Mouse (Mus musculus) lung, postnatal 0 days (tissue): ENCODE measurements at regions not wholly inside any gene's neighbourhood (a gene's known extent, or its start where the extent isn't known, plus 50 kb on each side); places are given as distances from the start of the nearest gene placed in this dataset.

Experiments used
- ATAC-seq: fragments of 200-750 bp; cut with Nextera tagmentation; 2 replicates; pipeline ENCODE4 v1.8.0; 2017; ENCODE audit warnings: moderate library complexity
- DNase-seq: peaks from one replicate; pipeline ENCODE4 v3.0.0-alpha.2; 2016; ENCODE audit warnings: low spot score
- H3K27ac ChIP-seq: fragments of 300-500 bp; sonication (generic); 2 replicates; pipeline ENCODE4 v1.5.1; 2014; ENCODE audit warnings: antibody characterized with exemption, mild to moderate bottlenecking, low read length, mixed read lengths
- H3K27me3 ChIP-seq: fragments of 300-500 bp; sonication (generic); replicated peaks from 2 replicates; pipeline ENCODE4 v1.6.1; 2014; ENCODE audit warnings: low read length, mixed read lengths; ENCODE audit not compliant: insufficient read depth
- H3K36me3 ChIP-seq: fragments of 300-500 bp; sonication (generic); 2 replicates; pipeline ENCODE4 v1.6.1; 2014; ENCODE audit warnings: low read length, mixed read lengths; ENCODE audit not compliant: insufficient read depth
- H3K4me1 ChIP-seq: fragments of 300-500 bp; sonication (generic); 2 replicates; pipeline ENCODE4 v1.6.1; 2014; ENCODE audit warnings: antibody characterized with exemption, low read depth, low read length, mixed read lengths; ENCODE audit not compliant: insufficient read depth
- H3K4me2 ChIP-seq: fragments of 300-500 bp; sonication (generic); replicated peaks from 2 replicates; pipeline ENCODE4 v1.6.1; 2014; ENCODE audit warnings: low read depth, mild to moderate bottlenecking, low read length, moderate library complexity, mixed read lengths
- H3K4me3 ChIP-seq: fragments of 300-500 bp; sonication (generic); 2 replicates; pipeline ENCODE4 v1.5.1; 2014; ENCODE audit warnings: low read depth, low read length
- H3K9ac ChIP-seq: fragments of 300-500 bp; sonication (generic); replicated peaks from 2 replicates; pipeline ENCODE4 v1.6.1; 2014; ENCODE audit warnings: low read depth, mild to moderate bottlenecking
- H3K9me3 ChIP-seq: fragments of 300-500 bp; sonication (generic); 2 replicates; pipeline ENCODE4 v1.6.1; 2016; ENCODE audit warnings: low read length, mixed read lengths
- CTCF ChIP-seq: IDR thresholded peaks from 2 replicates; pipeline ENCODE4 v1.5.1; 2016; ENCODE audit warnings: antibody characterized with exemption, mild to moderate bottlenecking
- EP300 ChIP-seq: IDR thresholded peaks from 2 replicates; pipeline ENCODE4 v1.6.1; 2016; ENCODE audit warnings: antibody characterized with exemption, mild to moderate bottlenecking, control low read depth
- WGBS: fragments of 180-500 bp; shearing (Covaris S2); extraction: QIAGEN DNeasy Blood & Tissue Kit; methylation state at CpG from one replicate; pipeline ENCODE4 v1.1.7; 2014; 5-methylcytosine and 5-hydroxymethylcytosine counted together

DNA sequence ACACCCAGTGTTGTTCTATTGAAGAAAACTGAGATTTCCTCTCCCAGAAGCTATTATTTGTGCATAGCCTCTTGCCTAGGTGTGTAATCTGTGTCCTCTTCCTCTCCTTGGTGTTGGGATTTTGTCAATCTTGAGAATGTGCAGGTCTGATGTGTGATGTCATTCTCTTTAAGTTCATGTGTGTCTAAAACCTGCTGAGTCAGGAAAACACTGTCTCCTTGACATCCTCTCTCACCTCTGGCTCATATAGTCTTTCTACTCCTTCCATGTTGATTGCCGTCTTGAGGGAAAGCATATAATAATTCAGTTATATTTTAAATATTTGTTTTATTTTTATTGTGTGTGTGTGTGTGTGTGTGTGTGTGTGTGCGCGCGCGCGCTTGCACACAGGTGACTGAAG, 84.6 kb upstream of the Plxna4 start:
- H3K9ac ChIP-seq, result no peak overlapping the region
- no peaks in the 10 kb centered on the region for H3K9me3 ChIP-seq
- no peaks in the 10 kb centered on the region for H3K27me3 ChIP-seq
- WGBS, result 97% methylated on average over 6 of the region's 6 CpGs
- no peak overlapping the region for H3K4me3 ChIP-seq
- no peak overlapping the region for H3K4me2 ChIP-seq
- TF ChIP-seq CTCF (no peak), EP300 (no peak)
- no peak overlapping the region for H3K27ac ChIP-seq
- H3K36me3 ChIP-seq, result no peaks in the 10 kb centered on the region
- DNase-seq (no peak), ATAC-seq (no peak)
- H3K4me1 ChIP-seq, result no peaks in the 10 kb centered on the region

DNA sequence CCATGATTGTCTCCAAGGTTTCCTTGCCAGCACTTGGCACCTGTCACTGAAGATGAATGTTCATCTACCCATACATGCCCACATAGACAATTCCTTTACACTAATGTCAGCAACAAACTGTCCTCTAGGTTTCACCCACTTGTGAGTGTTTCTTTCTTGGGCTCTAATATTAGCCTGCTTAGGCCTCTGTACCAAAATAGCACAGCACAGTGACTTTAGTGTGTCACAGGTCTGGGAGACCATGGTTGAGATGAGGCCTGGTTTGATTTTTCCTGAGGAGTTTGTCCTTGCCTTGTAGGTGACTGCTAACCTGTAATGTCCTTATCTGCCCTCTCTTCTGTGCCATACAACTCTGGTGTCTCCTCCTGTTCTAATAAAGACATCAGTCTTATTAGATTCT, 71.8 kb upstream of the Plxna4 start:
- Histone ChIP-seq H3K4me1 (no peaks in the 10 kb centered on the region), H3K4me2 (no peak overlapping the region), H3K4me3 (no peak overlapping the region), H3K9me3 (no peaks in the 10 kb centered on the region), H3K27ac (no peak overlapping the region), H3K36me3 (no peaks in the 10 kb centered on the region), H3K9ac (no peak overlapping the region), H3K27me3 (no peaks in the 10 kb centered on the region)
- ATAC-seq (no peak), DNase-seq (no peak)
- TF ChIP-seq EP300, result no peak
- TF ChIP-seq CTCF, result no peak

DNA sequence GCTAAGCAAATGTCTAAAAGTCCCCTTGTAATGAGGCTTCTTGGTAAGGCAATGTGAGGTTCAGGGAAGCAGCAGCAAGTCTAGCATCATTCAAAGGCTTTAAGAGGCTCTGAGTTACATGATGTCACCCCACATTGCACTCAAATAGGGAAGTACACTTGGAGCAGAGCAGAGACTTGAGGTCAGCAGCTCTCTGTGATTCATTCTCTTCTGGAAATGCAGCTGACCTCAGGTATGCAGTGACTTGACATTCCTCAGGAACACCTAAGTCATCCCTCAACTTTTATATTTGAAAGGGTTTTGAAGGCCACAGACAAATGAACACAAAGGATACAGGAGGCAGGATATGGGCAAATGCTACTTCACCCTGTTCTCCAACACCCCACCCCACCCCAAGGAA, 69.4 kb upstream of the Plxna4 start:
- Histone ChIP-seq H3K36me3 (no peaks in the 10 kb centered on the region), H3K9me3 (no peaks in the 10 kb centered on the region), H3K27me3 (no peaks in the 10 kb centered on the region), H3K9ac (no peak overlapping the region), H3K4me1 (no peaks in the 10 kb centered on the region), H3K27ac (no peak overlapping the region), H3K4me2 (no peak overlapping the region), H3K4me3 (no peak overlapping the region)
- DNase-seq, result no peak
- ATAC-seq, result no peak
- TF ChIP-seq CTCF (no peak), EP300 (no peak)

DNA sequence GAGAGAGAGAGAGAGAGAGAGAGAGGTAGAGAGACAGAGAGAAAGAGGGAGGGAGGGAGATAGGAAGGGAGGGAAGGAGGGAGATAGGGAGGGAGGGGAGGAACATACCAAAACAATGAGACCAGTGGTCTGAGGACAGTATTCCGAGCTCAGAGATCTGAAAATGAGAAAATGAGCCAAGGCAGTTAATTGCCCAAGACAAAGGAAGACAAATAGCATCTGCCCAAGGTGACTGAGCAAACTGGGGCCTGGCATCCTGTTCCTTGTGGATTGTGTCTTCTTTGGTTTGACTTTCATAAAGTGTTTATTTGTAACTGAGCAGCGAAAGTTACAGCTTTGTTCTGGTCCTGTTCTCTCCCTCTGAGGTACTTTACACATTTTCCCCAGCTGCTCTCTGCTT, 66.2 kb upstream of the Plxna4 start:
- H3K4me1 ChIP-seq, result no peaks in the 10 kb centered on the region
- H3K4me2 ChIP-seq, result no peak overlapping the region
- TF ChIP-seq CTCF, result no peak
- no peak for TF ChIP-seq EP300
- no peaks in the 10 kb centered on the region for H3K36me3 ChIP-seq
- no peak overlapping the region for H3K4me3 ChIP-seq
- no peak overlapping the region for H3K9ac ChIP-seq
- DNase-seq (no peak), ATAC-seq (no peak)
- H3K9me3 ChIP-seq, result no peaks in the 10 kb centered on the region
- no peaks in the 10 kb centered on the region for H3K27me3 ChIP-seq
- WGBS, result 56% methylated on average over 2 of the region's 2 CpGs
- no peak overlapping the region for H3K27ac ChIP-seq

DNA sequence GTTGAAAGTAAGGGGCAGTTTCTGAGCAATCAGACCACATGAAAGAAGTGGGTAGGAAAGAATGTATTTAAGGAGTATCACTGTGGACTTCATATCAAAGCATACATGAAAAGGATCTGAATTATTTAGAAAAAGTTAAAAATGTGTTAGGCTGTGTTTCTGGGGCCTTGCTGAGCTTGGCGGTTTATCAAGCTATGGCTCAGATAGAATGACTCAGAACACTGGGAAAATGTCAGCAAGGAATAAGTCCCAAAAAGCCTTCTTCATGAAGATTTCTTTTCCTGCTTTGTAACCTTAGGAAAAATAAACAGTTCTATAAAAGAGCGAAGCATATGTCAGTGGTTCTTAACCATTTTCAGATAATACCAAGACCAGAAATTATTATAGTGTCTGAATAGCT, 56.0 kb upstream of the Plxna4 start:
- Histone ChIP-seq H3K4me1 (no peaks in the 10 kb centered on the region), H3K36me3 (no peaks in the 10 kb centered on the region), H3K27ac (no peak overlapping the region), H3K4me3 (no peak overlapping the region), H3K27me3 (no peaks in the 10 kb centered on the region), H3K4me2 (no peak overlapping the region), H3K9me3 (no peaks in the 10 kb centered on the region), H3K9ac (no peak overlapping the region)
- DNase-seq (no peak), ATAC-seq (no peak)
- 85% methylated on average over 2 of the region's 2 CpGs for WGBS
- TF ChIP-seq EP300, result no peak

DNA sequence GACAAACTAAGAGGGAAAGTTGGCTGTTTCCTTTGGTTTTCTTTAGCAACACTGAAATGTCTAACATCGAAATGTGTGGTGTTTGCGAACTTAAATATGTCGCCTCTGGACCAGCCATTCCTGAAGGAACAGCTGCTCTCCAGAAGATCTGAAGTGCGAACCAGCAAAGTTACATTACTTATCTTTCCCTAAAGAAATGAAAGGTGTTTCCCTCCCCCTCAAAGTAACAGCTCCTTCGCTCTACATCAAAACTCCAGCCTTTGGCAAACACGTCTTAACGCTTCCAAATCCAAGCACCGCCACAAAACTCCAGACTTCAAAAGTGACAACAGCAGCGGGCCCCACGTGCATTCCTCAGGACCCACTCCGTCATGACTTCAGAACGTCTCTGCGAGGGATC, 50.9 kb upstream of the Plxna4 start:
- Histone ChIP-seq H3K27me3 (no peaks in the 10 kb centered on the region), H3K9me3 (no peaks in the 10 kb centered on the region), H3K4me2 (no peak overlapping the region), H3K4me3 (no peak overlapping the region), H3K36me3 (no peaks in the 10 kb centered on the region), H3K27ac (no peak overlapping the region), H3K9ac (no peak overlapping the region), H3K4me1 (no peaks in the 10 kb centered on the region)
- ATAC-seq, result no peak
- WGBS, result 57% methylated on average over 13 of the region's 13 CpGs
- no peak for DNase-seq
- TF ChIP-seq CTCF (no peak), EP300 (no peak)
